Mouse (Mus musculus) kidney, adult 10 weeks (tissue): ENCODE results near the gene Rhebl1. TPM values are rescaled to one million over a fixed set of nuclear protein-coding genes. Genes with fewer than 3 reads are reported as not detected.

Experiments used
- polyA plus RNA-seq: library from polyadenylated mRNA; stranded (reverse); fragments of 350-450 nt; fragmentation: Illumina TruSeq; extraction: RNeasy Lipid Tissue Mini Kit (QIAGEN cat#74804); gene quantifications from one replicate; pipeline ENCODE4 v1.2.3, GENCODE M21; 2014; ENCODE audit warnings: low read depth, low replicate concordance

The Rhebl1 gene
- 4.1 TPM for polyA plus RNA-seq

DNA sequence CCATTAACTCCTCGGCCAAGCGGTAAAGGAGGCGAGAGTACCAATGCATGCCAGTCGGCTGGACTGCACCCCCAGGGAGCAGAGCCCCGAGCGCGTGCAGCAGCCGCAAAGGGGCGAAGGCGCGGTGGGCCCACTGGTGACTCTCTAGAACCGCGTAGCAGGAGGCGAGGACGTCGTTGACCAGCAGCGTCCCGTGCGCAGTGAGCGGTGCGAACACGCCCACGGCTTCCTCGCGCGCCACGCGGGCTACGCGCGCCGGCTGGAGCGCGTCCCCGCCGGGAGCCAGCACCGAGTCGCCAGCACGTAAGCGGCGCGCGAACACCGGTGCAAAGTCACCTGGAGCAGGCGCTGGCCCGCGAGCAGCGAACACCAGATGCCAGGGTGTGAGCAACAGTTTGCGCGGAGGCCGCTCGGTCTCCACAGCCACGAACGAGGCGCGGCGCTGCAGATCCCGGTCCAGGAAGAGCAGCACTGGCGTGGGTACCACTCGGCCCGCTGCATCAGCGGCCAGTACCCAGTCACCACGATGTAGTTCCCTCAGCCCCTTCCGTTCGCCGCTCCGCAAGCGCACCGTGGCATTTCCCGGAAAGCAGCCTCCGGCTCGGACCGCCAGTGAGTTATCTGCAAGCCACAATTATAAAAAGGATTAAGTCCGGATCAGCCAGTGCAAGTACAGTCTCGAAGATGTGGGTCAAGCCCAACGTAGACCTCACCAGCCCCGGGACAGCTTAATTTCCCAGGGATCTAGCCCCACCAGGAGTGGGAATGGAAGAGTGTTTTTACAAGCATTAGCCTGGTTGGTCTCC, at the start of gene Rhebl1:
Gene Rhebl1 (minus strand): TSS at position 601 of the 806 bp plus-strand sequence.

DNA sequence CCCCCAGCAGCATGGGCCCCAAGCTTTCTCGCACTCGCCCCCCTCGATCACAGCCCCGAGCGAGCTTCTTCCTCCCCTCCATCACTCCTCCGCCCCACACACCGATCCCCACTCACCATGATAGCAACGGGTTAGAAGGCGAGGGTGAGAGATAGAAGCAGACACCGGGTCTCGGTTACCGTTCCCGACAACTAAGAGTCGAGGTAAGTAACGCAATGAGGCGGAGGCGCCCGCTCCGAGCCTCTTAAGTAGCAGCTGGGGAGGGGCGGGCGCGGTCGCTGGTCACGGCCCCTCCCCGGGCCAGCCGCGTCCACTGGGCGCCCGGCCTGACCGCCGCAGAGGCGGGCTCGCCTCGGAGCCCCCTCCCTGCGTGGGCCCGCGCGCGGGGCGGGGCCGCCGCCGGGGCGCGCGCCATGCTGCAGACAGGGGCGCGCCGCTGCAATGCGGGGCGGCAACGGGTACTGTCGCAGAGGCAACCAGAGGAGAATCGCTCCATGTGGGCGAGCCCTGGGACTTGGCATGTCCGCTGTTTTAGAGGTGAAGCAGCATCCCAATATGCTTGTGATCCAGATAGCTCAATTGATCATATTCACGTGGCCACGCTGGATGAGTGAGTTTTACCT, 40.0 kb upstream of the Rhebl1 start, which contains the start of gene Tuba1b:
Gene Tuba1b (minus strand): TSS at position 349 of the 623 bp plus-strand sequence.

DNA sequence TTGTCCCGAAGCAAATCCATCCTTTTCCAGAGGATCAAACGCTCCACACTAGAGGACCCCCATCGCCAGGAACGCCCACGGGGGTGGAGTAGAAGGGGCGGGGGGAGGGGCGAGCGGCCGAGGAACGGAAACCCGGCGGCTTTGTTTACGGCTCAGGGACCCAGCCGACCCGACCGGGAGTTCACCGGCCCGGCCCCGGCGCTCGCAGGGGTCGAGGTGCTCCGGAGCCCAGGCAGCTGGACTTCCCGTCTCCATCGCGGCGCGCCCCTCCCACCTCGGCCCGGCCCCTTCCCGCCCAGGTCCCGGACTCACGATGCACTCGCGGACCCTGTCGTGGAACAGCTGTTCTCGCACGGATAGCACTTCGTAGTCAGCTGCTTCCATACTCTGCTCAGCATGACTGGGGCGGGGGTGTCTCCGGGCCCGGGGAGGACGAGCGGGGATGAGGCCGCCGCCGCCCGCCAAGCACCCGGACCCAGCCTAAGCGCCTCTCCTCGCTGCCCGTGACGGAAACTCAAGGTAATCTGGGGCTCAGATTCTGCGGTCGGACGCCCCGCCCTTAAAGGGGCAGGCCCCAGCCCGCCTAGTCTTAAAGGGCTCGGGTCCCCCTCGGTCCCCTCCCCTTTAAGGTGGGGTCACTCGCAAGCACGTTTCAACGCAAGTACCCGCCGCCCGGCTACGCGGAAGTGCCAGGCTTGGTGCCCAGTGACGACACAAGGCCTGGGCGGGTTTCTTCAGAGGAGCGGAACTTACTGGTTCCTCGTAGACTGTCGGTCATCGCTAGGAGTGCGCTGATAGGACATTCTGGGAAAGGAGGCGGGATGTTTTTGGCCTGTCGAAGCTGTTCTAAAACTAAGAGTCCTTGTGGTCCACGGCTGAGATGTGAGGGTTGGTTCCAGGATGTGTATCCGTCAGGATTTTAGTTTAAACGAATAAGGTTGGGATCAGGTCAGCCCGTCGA, 23.5 kb upstream of the Rhebl1 start, which contains the start of gene Lmbr1l:
Gene Lmbr1l (minus strand): TSS at position 694 of the 961 bp plus-strand sequence.

DNA sequence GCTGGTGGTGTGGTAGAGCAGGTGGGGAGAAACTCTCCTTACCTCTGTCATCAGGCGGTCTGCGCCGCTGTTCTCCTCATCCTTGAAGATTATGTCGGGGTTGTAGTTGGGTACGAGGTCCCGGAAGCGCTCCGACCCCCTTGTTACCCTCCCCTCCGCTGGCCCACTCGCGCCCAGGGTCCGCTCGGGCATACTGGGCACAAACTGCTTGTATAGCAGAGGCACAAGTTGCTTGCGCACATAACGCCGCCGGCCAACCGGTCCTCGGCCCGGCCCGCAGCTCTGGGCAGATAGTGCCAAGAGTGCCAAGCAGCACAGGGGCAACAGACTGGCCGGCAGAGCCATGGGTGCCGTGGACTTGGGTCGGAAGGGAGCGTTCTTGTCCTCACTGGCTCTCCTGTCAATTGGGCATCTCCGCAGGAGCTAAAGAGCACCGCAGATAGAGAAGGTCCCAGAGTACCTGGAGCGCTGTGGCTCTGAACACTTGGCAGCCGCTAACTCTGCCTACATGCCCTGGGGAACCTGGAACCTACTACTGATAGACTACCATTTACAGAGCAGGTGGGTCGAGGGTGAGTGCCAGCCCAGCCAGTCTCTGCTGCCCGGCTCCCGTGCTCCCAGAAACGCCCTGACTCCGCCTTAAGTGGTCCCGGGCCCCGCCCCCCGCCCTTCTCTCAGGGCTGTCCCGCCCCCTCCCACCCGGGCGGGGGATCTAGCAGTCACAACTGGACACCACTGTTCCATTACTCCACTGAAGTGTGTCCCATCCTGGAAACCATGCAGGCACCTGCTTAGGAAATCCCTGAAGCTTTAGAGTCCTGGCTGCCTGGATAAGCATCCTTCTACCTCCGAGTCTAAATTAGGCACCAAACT, 3.8 kb upstream of the Rhebl1 start, which contains the start of gene Dhh:
Gene Dhh (minus strand): TSS at position 613 of the 873 bp plus-strand sequence.

DNA sequence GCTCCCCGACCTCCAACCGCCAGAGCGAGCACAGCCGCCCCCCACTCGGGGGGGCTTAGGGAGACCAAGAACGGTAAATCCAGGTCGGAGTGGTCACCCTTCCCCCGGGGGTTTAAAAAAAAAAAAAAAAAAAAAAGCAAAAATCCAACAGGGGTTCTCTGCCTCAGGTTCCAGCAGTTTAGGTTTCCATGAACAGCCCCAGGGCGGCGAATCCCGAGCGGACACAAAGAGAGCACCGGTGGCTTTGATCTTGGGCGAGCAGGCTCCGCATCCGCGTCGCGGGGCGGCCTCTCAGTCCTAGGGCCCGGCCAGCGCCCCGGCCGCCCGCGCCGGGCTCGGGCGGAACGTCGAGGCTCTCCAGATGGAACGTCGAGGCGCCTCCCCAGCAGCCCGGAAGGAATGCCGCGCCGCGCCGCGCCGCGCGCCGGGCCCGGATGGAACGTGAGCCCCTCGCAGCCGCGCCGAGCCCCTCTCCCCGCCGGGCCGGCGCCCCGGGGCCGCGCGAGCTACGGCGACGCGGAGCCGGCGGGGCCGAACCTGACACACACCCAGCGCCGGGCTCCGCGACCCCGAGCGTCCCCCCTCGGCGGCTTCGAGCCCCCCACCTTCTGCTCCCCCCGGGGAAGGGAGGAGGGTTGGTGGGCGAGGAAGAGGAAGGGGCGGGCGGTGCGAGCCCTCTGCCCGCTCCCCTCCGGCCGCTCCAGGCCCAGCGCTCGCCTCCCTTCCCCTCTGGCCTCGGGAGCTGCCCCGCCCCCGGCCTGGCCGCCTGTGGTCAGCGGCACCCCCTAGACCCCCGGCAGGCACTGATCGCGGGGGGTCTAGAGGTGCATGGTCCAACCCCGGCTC, 23.0 kb downstream of the Rhebl1 start, which contains the start of gene Kmt2d:
Gene Kmt2d (minus strand): TSS at position 135 of the 846 bp plus-strand sequence.

DNA sequence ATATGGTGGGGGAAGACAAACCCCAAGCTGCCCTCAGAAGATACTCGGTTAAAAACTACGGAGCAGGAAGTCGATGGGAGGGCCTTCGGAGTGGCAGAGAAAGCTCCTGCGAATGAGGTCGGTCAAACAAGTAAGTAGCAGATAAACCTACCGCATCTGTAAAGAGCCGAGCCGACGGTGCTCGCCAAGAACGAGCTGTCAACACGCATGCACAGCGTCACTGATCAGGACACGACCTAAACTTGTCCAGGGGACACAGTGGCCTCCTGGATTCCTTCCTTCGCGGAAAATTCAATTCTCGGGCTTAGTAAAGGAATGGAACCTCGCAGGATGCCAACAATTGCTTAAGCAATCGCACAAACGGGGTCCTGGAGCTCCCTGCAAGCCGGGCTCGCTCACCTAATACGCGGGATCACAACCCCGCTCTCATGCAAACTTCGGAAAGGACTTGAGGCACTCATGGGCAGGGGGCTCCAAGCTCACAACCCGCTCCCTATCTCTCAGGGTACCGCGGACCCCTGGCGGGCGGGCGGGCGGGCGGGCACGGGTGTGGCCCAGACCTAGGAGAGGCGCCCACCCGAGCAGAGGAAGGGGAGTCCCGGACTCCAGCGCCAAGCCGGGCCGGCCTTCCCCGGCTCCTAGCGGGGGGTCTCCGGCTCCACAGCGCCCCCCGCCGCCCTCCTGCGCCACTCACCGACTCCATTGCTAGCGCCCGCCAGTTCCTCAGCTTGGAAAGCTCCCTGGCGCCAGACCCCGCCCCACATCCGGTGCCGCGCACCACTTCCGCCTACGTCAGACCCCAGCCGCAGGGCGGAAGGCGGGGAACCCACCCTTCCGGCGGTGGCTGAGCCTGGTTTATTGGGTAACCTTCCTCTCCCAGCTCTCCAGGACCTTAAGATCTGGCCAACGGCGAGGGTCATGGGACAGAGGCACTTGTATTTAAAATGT, 63.3 kb downstream of the Rhebl1 start, which contains the start of gene Prkag1:
Gene Prkag1 (minus strand): TSS at position 786 of the 948 bp plus-strand sequence.

Other genes with a start within 250 kb of the Rhebl1 start
- gene Ddx23, start 231.6 kb downstream of the Rhebl1 start, polyA plus RNA-seq: 2.1 TPM
- 0.40 TPM for gene Rnd1, start 217.1 kb downstream of the Rhebl1 start, polyA plus RNA-seq
- gene Ccdc65, start 186.3 kb downstream of the Rhebl1 start, polyA plus RNA-seq: 0.69 TPM
- gene Fkbp11, start 166.3 kb downstream of the Rhebl1 start, polyA plus RNA-seq: not detected
- gene Arf3, start 131.3 kb downstream of the Rhebl1 start, polyA plus RNA-seq: 32.6 TPM
- gene Wnt10b, start 116.4 kb downstream of the Rhebl1 start, polyA plus RNA-seq: not detected
- not detected for gene Wnt1, start 104.7 kb downstream of the Rhebl1 start, polyA plus RNA-seq
- gene Ddn, start 85.0 kb downstream of the Rhebl1 start, polyA plus RNA-seq: 2.7 TPM
- gene Prkag1, start 63.0 kb downstream of the Rhebl1 start, polyA plus RNA-seq: 54.5 TPM
- gene Kmt2d, start 23.3 kb downstream of the Rhebl1 start, polyA plus RNA-seq: 1.3 TPM
- 0.24 TPM for gene Dhh, start 4.0 kb upstream of the Rhebl1 start, polyA plus RNA-seq
- 4.0 TPM for gene Lmbr1l, start 23.7 kb upstream of the Rhebl1 start, polyA plus RNA-seq
- gene Tuba1b, start 40.0 kb upstream of the Rhebl1 start, polyA plus RNA-seq: 20.2 TPM
- not detected for gene Gm49450, start 59.0 kb upstream of the Rhebl1 start, polyA plus RNA-seq
- gene Tuba1a, start 59.2 kb upstream of the Rhebl1 start, polyA plus RNA-seq: 20.8 TPM
- gene Tuba1c, start 135.4 kb upstream of the Rhebl1 start, polyA plus RNA-seq: 7.2 TPM
- not detected for gene Prph, start 160.6 kb upstream of the Rhebl1 start, polyA plus RNA-seq
- not detected for gene Troap, start 180.0 kb upstream of the Rhebl1 start, polyA plus RNA-seq
- not detected for gene C1ql4, start 193.3 kb upstream of the Rhebl1 start, polyA plus RNA-seq
- gene Dnajc22, start 198.6 kb upstream of the Rhebl1 start, polyA plus RNA-seq: 12.7 TPM
- gene Spats2, start 231.4 kb upstream of the Rhebl1 start, polyA plus RNA-seq: 22.5 TPM